Mouse (Mus musculus): Measurements from ENCODE around the gene Ogdh. TPM values are rescaled to one million over a fixed set of nuclear protein-coding genes. Genes with fewer than 3 reads are reported as not detected.

Ogdh gene
- polyA plus RNA-seq, 1 experiment from 2014 or later, result 99.5 TPM

DNA sequence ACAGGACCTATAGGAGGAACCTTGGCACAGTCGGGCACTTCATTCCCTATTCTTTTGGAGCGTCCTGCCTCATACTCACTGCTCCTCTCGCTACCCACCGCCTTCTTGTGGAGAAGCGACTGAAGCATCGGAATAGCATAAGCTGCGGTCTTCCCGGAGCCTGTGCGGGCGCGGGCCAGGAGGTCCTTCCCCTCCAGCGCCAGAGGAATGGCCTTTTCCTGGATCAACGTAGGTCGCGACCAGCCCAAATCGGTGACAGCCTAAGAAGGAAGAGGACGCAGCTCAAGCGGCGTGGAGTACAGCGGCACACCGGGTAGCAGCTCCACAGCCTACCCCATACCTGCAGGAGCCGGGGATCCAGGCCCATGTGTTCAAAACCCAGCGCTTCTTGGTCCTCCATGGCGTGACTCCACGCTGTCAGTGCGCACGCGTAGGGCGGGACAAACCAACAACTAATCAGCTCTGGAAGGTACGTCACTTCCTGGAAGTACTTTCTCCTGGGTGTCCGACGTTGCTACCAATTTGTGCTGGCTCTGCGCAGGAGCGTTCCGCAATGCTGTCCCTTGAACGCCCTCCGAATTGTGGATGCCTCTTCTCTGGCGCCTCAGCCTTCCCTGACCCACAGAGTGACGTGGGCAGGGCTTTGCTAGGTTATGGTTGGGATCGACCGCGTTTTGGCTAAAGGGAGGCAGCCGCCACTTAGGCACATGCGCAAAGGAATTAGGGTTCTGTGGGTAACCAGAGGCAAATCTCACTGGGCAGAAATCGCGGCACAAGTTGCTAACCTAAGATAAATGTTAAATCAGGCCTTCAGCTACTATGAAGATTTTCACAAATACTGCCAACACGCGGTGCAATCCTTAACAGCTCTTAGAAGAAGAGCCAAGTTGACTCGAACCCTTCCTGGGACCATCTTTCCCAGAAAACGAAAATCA, 23.8 kb upstream of the Ogdh start, which contains the start of gene Ddx56:
Gene Ddx56, minus strand, starts transcription at position 453 of the 935 bp plus-strand sequence.
- WGBS, result 2% methylated on average over 50 of the region's 50 CpGs
- Histone ChIP-seq H3K4me2 (ENCODE audit: low read length) (peak within 1 kb of the TSS; percentile 82), H3K27ac (ENCODE audit: low read length) (peak within 1 kb of the TSS; percentile 95), H3K9me3 (ENCODE audit: control insufficient read depth, low read length) (no peaks in the 10 kb centered on the region), H3K27me3 (replicated peaks; ENCODE audit: control insufficient read depth, insufficient read depth, low read length) (no peaks in the 10 kb centered on the region), H3K4me3 (replicated peaks; ENCODE audit: low read length) (peak within 1 kb of the TSS; percentile 55), H3K9ac (replicated peaks; ENCODE audit: low read depth, low read length) (peak within 1 kb of the TSS; percentile 72), H3K4me1 (replicated peaks; ENCODE audit: control insufficient read depth, insufficient read depth, low read length) (peaks cover 12% of the 10 kb centered on the region), H3K36me3 (ENCODE audit: control insufficient read depth, insufficient read depth) (peaks cover 34% of the 10 kb centered on the region)
- ATAC-seq, result peak; percentile 98

DNA sequence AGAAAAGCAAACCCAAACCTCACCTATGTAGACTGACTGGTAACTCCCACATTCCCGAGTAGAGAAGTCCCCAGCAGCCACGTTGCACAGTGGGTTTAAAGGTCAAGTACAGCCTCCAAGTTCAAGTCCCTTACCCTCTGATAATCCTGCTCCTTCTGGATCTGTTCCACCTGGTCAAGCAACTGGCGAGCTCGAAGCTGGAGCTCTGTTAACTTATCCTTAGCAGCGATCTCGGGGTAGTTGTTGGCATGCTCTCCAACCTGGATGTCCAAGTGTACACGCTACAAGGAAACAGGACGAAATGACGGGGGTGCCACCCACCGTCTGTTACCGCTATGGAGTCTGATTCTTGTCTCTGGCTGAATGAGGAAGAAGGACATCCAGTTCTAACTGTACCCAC, 17.8 kb upstream of the Ogdh start:
- 56% methylated on average over 11 of the region's 11 CpGs for WGBS
- Histone ChIP-seq H3K27ac (ENCODE audit: low read length) (no peak overlapping the region), H3K27me3 (replicated peaks; ENCODE audit: control insufficient read depth, insufficient read depth, low read length) (no peaks in the 10 kb centered on the region)

DNA sequence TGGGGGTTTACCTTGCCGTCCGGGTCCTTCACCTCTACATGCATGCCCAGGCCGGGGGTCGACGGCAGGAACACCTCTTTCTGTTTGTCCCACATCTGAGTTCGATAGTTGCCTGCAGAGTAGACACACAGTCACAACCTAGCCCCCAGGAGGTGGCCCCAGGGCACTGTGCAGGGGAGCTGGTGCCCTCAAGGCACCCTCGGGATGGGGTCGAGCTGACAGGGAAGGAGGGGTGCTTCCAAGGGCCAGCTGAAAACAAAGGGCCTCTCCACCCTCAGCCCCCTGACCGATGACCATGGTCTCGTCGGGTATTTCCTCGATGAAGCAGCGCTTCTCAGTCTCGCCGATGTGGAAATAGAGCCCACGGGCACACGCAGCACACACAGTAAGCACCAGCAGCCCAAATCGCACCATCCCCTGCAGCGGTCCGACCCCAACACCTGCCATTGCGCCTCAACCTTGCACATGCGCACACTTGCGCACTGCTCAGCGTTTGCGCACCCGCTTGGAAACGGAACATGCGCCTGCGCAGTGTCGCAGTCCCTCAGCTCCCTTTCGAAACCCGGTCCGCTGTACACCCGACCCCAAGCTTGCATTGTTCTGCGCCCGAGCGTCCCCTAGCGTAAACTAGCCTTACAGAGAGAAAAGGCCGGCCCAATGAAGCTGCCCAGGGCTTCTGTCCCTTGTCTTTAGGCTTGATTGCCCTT, 16.9 kb upstream of the Ogdh start, which contains the start of gene Tmed4:
Gene Tmed4, minus strand, starts transcription at position 484 of the 707 bp plus-strand sequence.
- H3K27ac ChIP-seq (ENCODE audit: low read length), result peak within 1 kb of the TSS; percentile 92
- H3K4me1 ChIP-seq (replicated peaks; ENCODE audit: control insufficient read depth, insufficient read depth, low read length), result peaks cover 22% of the 10 kb centered on the region
- under 1% methylated on average over 39 of the region's 39 CpGs for WGBS
- H3K27me3 ChIP-seq (replicated peaks; ENCODE audit: control insufficient read depth, insufficient read depth, low read length), result no peaks in the 10 kb centered on the region
- H3K9ac ChIP-seq (replicated peaks; ENCODE audit: low read depth, low read length), result peak within 1 kb of the TSS; percentile 95
- ATAC-seq, result peak; percentile 98
- H3K36me3 ChIP-seq (ENCODE audit: control insufficient read depth, insufficient read depth), result peaks cover 4% of the 10 kb centered on the region
- no peaks in the 10 kb centered on the region for H3K9me3 ChIP-seq (ENCODE audit: control insufficient read depth, low read length)
- H3K4me2 ChIP-seq (ENCODE audit: low read length), result peak within 1 kb of the TSS; percentile 85
- peak within 1 kb of the TSS; percentile 83 for H3K4me3 ChIP-seq (replicated peaks; ENCODE audit: low read length)

More for the DNA sequence above, 17.8 kb upstream of the Ogdh start:
- H3K36me3 ChIP-seq (ENCODE audit: control insufficient read depth, insufficient read depth), result peaks cover 4% of the 10 kb centered on the region
- H3K9ac ChIP-seq (replicated peaks; ENCODE audit: low read depth, low read length), result peak overlapping the region; percentile 95
- peak overlapping the region; percentile 85 for H3K4me2 ChIP-seq (ENCODE audit: low read length)
- no peak for ATAC-seq
- no peaks in the 10 kb centered on the region for H3K9me3 ChIP-seq (ENCODE audit: control insufficient read depth, low read length)
- peaks cover 22% of the 10 kb centered on the region for H3K4me1 ChIP-seq (replicated peaks; ENCODE audit: control insufficient read depth, insufficient read depth, low read length)
- peak overlapping the region; percentile 83 for H3K4me3 ChIP-seq (replicated peaks; ENCODE audit: low read length)

DNA sequence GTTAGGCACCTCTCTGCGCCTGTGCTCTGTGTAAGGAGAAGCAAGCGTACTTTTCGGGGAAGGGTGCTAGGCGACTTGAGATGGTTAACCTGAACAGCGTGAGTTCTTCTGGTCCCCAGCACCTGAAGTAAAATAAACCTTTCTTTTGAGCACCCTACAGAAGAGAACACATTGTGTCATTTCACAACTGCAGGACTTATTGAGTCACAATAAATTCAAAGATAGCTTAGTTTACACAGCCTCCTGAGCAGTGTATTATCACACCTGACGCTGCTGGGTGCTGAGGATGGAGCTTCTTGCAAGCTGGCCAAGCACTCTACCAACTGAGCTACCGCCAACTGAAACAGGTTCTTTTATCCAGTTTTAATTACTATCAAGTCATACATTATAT, 16.3 kb upstream of the Ogdh start:
- H3K9ac ChIP-seq (replicated peaks; ENCODE audit: low read depth, low read length), result peak overlapping the region; percentile 95
- no peaks in the 10 kb centered on the region for H3K9me3 ChIP-seq (ENCODE audit: control insufficient read depth, low read length)
- peak overlapping the region; percentile 83 for H3K4me3 ChIP-seq (replicated peaks; ENCODE audit: low read length)
- ATAC-seq, result peak; percentile 30
- 20% methylated on average over 7 of the region's 7 CpGs for WGBS
- peak overlapping the region; percentile 92 for H3K27ac ChIP-seq (ENCODE audit: low read length)
- H3K4me2 ChIP-seq (ENCODE audit: low read length), result peak overlapping the region; percentile 85
- H3K27me3 ChIP-seq (replicated peaks; ENCODE audit: control insufficient read depth, insufficient read depth, low read length), result no peaks in the 10 kb centered on the region
- peaks cover 4% of the 10 kb centered on the region; the same call in 1 of the 2 replicates for H3K36me3 ChIP-seq (ENCODE audit: control insufficient read depth, insufficient read depth)
- peaks cover 22% of the 10 kb centered on the region for H3K4me1 ChIP-seq (replicated peaks; ENCODE audit: control insufficient read depth, insufficient read depth, low read length)

DNA sequence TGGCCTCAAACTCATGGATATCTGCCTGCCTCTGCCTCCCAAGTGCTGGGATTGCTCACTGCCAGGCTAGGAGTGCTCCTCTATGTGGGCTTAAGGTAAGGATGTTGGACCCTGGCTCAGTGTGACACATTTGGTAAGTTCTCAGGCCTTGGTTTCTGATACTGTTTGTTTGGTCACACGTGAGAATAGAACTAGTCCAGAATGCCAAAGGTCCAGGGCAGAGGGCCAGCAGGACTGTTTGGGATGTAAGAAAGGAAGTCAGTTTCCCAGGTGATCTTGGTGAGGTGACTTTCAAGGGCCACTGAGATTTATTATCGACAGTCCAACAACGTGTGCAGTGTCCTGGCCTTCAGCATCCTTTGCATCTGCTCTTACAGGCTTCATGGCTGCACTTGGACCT, 15.0 kb upstream of the Ogdh start:
- no peak for ATAC-seq
- Histone ChIP-seq H3K36me3 (ENCODE audit: control insufficient read depth, insufficient read depth) (no peaks in the 10 kb centered on the region; the same call in 1 of the 2 replicates), H3K4me2 (ENCODE audit: low read length) (no peak overlapping the region), H3K27ac (ENCODE audit: low read length) (no peak overlapping the region), H3K4me1 (replicated peaks; ENCODE audit: control insufficient read depth, insufficient read depth, low read length) (peaks cover 22% of the 10 kb centered on the region), H3K4me3 (replicated peaks; ENCODE audit: low read length) (no peak overlapping the region), H3K27me3 (replicated peaks; ENCODE audit: control insufficient read depth, insufficient read depth, low read length) (no peaks in the 10 kb centered on the region), H3K9me3 (ENCODE audit: control insufficient read depth, low read length) (no peaks in the 10 kb centered on the region), H3K9ac (replicated peaks; ENCODE audit: low read depth, low read length) (no peak overlapping the region)
- WGBS, result 80% methylated on average over 3 of the region's 3 CpGs

DNA sequence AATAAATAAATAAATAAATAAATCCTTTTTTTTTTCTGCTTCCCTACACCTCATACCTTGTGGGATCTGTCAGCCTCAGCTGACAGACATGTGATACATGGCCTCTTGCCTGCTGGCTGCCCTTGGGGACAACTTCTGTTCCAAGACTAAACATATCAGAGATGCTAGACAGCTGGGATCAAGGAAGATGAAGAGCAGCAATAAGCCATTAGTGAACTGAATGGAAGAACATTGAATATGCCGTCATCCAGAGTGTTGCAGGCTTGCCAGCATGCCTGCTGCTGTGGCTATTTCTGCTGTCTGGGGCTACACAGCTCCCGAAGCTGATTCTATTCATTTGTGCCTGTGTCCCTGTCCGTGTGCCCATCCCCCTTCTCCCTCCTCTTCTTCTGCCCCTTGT, 8.5 kb upstream of the Ogdh start:
- Histone ChIP-seq H3K36me3 (ENCODE audit: control insufficient read depth, insufficient read depth) (no peaks in the 10 kb centered on the region), H3K4me3 (replicated peaks; ENCODE audit: low read length) (no peak overlapping the region), H3K4me2 (ENCODE audit: low read length) (no peak overlapping the region), H3K4me1 (replicated peaks; ENCODE audit: control insufficient read depth, insufficient read depth, low read length) (no peaks in the 10 kb centered on the region), H3K9me3 (ENCODE audit: control insufficient read depth, low read length) (no peaks in the 10 kb centered on the region), H3K9ac (replicated peaks; ENCODE audit: low read depth, low read length) (no peak overlapping the region), H3K27me3 (replicated peaks; ENCODE audit: control insufficient read depth, insufficient read depth, low read length) (no peaks in the 10 kb centered on the region), H3K27ac (ENCODE audit: low read length) (no peak overlapping the region)
- 70% methylated on average over 3 of the region's 3 CpGs for WGBS
- ATAC-seq, result no peak

DNA sequence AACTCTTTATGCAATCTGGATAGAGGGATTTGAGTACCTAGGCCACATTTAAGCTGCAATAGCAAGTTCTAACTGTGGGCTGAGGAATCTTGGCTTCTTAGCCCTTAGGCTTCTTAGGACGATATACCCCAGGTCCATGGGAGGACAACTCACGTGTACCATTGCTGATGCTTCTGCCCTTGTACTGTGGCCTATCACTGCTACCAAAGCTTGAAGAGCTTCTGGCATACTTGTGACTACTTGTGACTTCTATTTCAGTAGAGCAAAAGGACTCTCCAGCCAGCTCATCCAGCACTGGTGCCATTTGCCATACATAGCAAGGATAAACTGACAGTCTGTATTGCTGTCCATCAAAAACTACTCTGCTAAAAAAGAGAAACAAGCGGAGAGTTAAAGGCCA, 1.3 kb upstream of the Ogdh start:
- Histone ChIP-seq H3K36me3 (ENCODE audit: control insufficient read depth, insufficient read depth) (no peaks in the 10 kb centered on the region), H3K4me1 (replicated peaks; ENCODE audit: control insufficient read depth, insufficient read depth, low read length) (peaks cover 11% of the 10 kb centered on the region), H3K9ac (replicated peaks; ENCODE audit: low read depth, low read length) (no peak overlapping the region), H3K4me2 (ENCODE audit: low read length) (no peak overlapping the region), H3K27me3 (replicated peaks; ENCODE audit: control insufficient read depth, insufficient read depth, low read length) (no peaks in the 10 kb centered on the region), H3K27ac (ENCODE audit: low read length) (no peak overlapping the region), H3K9me3 (ENCODE audit: control insufficient read depth, low read length) (no peaks in the 10 kb centered on the region), H3K4me3 (replicated peaks; ENCODE audit: low read length) (no peak overlapping the region)
- WGBS, result 92% methylated on average over 3 of the region's 3 CpGs
- no peak for ATAC-seq

DNA sequence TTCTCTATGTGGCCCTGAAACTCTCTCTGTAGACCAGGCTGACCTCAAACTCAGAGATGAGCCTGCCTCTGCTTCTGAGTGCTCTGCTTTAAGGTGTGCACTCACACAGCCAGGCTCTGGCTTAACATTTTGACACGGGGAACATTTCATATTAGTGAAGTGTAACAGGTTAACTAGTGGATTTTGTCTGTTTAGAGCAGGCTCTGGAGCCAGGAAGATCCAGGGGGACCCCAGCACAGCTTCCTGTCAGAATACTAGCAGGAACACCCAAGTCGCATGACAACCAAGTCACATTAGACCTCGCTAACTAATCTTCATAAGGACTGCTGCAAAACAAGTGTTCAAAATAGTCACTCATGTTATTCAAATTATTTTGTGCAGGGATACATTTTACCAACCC, 550 bp upstream of the Ogdh start:
- no peaks in the 10 kb centered on the region for H3K27me3 ChIP-seq (replicated peaks; ENCODE audit: control insufficient read depth, insufficient read depth, low read length)
- H3K9me3 ChIP-seq (ENCODE audit: control insufficient read depth, low read length), result no peaks in the 10 kb centered on the region
- no peaks in the 10 kb centered on the region for H3K36me3 ChIP-seq (ENCODE audit: control insufficient read depth, insufficient read depth)
- peak overlapping the region; percentile 90; the same call in 1 of the 2 replicates for H3K27ac ChIP-seq (ENCODE audit: low read length)
- WGBS, result 27% methylated on average over 3 of the region's 3 CpGs
- peak overlapping the region; percentile 72 for H3K9ac ChIP-seq (replicated peaks; ENCODE audit: low read depth, low read length)
- H3K4me1 ChIP-seq (replicated peaks; ENCODE audit: control insufficient read depth, insufficient read depth, low read length), result peaks cover 11% of the 10 kb centered on the region
- ATAC-seq, result no peak
- peak overlapping the region; percentile 90 for H3K4me3 ChIP-seq (replicated peaks; ENCODE audit: low read length)
- peak overlapping the region; percentile 49 for H3K4me2 ChIP-seq (ENCODE audit: low read length)
